Mouse (Mus musculus) liver, postnatal 0 days (tissue): Measurements from ENCODE around the gene Gm49322.

Experiments
- CTCF ChIP-seq: sonication (generic); IDR thresholded peaks from 2 replicates; pipeline ENCODE4 v1.5.1; 2016; ENCODE audit warnings: antibody characterized with exemption, low read depth
- EP300 ChIP-seq: IDR thresholded peaks from 2 replicates; pipeline ENCODE4 v1.6.1; 2016; ENCODE audit warnings: antibody characterized with exemption, low read depth, mild to moderate bottlenecking

- no peak for TF ChIP-seq CTCF
- TF ChIP-seq EP300: no peak
These were observed 2.5 kb upstream of the Gm49322 start for GRCm38 (mm10) chr10:80603364-80603763.
